Mouse (Mus musculus) heart, adult 18-20 months (tissue): ENCODE measurements around the gene Cdkn1a. TPM values are rescaled to one million over a fixed set of nuclear protein-coding genes. Genes with fewer than 3 reads are reported as not detected.
A peak's percentile ranks its signal among the peaks of the same experiment; 100 is the strongest.

Source experiments
- DNase-seq, 2 experiments: peaks; one replicate each; pipeline ENCODE4 v3.0.0; 2021 to 2022; ENCODE audit warnings: mixed read lengths in 1 of 2
- total RNA-seq, 2 experiments: library from RNA; stranded (reverse); gene quantifications; 2 replicates each; pipeline ENCODE4 v1.2.3; 2021

The Cdkn1a gene
- total RNA-seq, 2 experiments from 2014 or later: 101 to 149 TPM

DNA sequence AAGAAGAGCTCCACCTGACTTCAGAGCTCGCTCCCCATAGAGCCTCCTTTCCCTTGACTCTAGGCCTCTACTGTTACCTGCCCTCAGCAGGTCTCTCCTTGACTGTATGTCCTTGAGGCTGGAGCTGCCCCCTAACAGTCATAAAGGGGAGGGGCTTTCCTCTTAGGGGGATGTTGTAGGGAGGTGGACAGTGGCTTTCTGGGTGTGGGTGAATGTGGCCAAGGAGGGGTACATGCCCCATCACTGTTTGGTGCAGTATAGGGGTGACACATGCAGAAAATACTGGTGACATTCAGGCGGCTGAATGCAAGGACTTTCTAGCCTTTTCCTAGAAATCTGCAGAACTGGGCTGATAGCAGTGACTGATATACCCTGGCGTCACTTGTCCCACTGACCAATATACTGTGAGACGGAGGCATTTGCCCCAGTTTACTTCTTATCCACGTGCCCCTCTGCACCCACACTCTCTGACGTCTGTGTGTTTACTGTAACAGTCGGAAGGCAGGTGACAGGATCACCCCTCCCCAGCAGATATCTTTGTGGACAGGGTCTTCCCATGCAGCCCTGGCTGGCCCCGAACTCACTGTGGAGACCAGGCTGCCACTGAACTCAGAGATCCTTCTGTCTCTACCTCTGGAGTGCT is 26.4 kb downstream of the Cdkn1a start:
- DNase-seq: no peak

GRCm38 (mm10) chr17:29118057-29118456 is 27.3 kb downstream of the Cdkn1a start:
- no peak for DNase-seq

DNA sequence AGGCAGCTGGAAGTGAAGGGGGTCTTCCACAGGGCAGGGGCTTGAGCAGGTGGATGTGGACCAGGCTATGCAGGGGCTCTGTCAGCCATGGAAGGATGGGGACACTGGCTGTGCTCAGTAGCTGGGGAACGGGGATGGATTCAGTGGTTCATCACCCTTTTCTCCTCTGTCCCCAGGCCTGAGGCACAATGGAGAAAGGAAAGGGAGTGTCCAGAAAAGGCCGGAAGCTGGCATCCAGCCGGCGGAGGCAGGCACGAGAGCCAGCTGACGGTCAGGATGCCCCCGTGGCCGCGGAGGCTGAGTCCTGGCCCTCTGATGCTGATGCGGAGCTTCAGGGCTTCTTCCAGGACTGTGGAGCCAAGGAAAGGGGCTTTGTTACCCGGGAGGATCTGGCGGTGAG is 29.9 kb downstream of the Cdkn1a start:
- DNase-seq: peak in 1 of 2 experiments; percentile 29

- peak in 1 of 2 experiments; percentile 51 for DNase-seq
Observed at GRCm38 (mm10) chr17:29122817-29123216, 32.0 kb downstream of the Cdkn1a start.

- DNase-seq: no peak
Observed at GRCm38 (mm10) chr17:29123578-29124174, 32.9 kb downstream of the Cdkn1a start.

GRCm38 (mm10) chr17:29126561-29126960 is 35.8 kb downstream of the Cdkn1a start:
- no peak for DNase-seq

DNA sequence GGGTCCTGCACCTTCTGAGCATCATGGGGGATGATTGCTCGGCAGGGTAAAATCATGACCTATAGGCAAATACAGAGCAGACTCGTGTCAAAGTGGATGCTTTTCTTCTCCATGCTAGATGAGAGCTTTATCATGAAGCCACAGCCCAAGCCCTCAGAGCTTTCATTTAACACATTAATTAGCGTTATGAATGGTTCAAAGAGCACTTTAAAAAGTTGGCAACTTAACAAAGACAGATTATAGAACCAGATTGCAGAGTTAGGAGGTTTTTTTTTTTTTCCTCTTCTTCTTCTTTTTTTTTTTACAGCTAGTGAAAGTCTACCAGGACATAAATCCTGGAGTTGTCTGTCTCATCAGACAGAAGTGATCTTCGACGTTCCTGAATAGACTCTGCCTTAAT is 38.6 kb downstream of the Cdkn1a start:
- DNase-seq: no peak

DNA sequence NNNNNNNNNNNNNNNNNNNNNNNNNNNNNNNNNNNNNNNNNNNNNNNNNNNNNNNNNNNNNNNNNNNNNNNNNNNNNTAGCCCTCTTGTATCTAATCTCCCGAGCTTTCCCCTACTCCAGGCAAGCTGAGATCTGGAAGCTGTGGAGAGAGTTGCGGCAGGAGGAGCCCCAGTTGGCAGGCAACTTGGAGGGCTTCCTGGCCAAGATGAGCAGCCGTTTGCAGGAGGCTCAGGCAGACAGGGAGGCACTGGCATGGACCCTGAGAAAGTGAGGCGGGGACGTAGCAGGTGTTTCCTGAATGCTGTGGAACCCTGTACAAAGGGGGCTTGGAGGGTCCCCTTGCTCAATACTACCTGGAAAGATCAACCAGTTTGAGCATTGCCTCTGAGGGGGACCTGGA is 44.3 kb downstream of the Cdkn1a start:
- DNase-seq: no peak

DNA sequence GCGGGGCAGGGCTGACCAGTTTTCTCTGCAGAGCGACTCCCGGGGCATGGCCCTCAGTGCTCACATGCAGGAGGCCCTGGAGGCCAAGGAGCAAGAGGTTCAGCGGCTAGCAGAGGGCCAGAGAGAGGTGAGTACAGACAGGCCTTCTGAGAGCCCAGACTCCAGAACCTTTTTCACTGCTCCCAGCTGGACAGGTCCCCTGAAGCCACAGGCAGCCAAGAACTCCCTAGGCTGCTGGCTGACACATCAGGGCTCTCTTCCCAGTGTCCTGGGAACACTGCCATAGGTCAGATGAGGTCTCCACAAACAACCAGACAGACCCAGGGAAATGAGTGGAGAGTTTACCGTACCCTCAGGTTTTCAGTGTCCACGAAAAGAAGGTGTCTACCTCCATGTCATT is 45.5 kb downstream of the Cdkn1a start:
- peak; percentile 91 for DNase-seq

DNA sequence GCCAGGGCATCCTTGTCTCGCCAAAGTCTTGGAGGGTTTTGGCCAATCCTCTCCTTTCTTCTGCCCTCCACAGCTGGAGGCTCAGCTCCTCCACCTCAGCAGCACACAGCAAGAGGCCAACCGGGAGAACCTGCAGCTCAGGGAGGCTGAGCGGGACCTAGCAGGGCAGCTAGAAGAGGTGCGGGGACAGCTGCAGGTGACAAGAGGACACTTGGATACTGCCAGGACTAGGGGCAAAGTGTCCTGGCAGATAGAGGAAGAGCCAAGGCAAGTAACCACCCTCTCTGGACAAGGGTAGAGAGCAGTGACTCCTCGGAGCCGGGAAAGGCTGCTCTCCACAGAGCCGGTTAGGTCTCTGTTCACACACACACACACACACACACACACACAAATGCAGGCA is 47.1 kb downstream of the Cdkn1a start:
- DNase-seq: no peak

- no peak for DNase-seq
Observed at GRCm38 (mm10) chr17:29141577-29141976, 50.8 kb downstream of the Cdkn1a start.

DNA sequence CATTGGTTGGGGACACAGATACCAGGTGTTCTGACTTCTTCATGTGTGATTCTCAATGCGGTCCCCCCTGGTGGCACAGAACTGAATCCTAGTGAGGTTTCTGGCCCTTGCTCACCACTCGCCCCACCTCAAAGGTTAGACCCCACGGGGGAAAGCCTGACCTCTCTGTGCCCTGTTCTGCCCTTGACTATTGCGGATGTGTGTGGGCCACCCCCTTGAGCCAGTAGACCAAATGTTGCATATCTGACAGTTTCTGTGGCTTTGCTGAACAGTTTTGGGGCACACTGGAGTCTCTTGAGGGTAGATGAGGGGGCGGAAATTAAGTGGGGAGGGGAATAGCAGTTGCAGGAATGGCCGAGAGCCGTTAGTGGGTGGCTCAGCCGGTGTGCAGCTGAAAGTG is 52.5 kb downstream of the Cdkn1a start:
- DNase-seq: no peak

- no peak for DNase-seq
Observed at GRCm38 (mm10) chr17:29145101-29145500, 54.3 kb downstream of the Cdkn1a start.

- no peak for DNase-seq
Observed at GRCm38 (mm10) chr17:29147273-29147672, 56.5 kb downstream of the Cdkn1a start.

GRCm38 (mm10) chr17:29147773-29148172 is 57.0 kb downstream of the Cdkn1a start:
- DNase-seq: no peak

DNA sequence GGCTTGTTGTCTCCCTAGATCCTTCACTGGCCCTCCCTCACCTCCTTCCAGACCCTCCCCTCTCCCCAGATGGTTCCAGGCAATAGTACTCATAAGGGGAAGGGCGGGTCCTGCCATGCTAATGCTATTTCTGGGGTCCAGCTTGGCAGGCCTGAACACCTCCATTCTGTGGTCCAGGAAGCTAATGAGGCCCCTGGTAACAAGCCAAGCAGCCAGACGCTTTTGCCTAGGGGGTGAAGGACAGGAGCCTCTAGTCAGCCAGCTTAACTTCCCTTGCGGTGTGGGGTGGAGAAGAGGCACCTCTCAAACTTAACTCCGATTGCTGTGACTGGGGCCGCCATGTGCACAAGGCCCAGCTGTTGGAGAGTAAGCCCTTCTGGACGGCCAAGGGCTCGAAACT is 59.0 kb downstream of the Cdkn1a start:
- DNase-seq: no peak

Other genes starting within 250 kb of the Cdkn1a start
- not detected for gene Pnpla1, start 232.6 kb upstream of the Cdkn1a start, total RNA-seq
- gene 4930539E08Rik, start 175.7 kb upstream of the Cdkn1a start, total RNA-seq: under 1 TPM in 1 of 2 experiments, not detected in 1; 0.08 TPM
- gene Pxt1, start 147.1 kb upstream of the Cdkn1a start, total RNA-seq: not detected
- 10 to 100 TPM; 40.9 to 52.6 TPM for gene Kctd20, start 139.0 kb upstream of the Cdkn1a start, total RNA-seq
- 10 to 100 TPM; 22.0 to 28.8 TPM for gene Stk38, start 83.0 kb upstream of the Cdkn1a start, total RNA-seq
- 10 to 100 TPM; 74.9 to 89.9 TPM for gene Srsf3, start 58.3 kb upstream of the Cdkn1a start, total RNA-seq
- under 1 TPM in 1 of 2 experiments, not detected in 1; 0.69 TPM for gene Rab44, start 23.2 kb downstream of the Cdkn1a start, total RNA-seq
- gene Cpne5, start 147.2 kb downstream of the Cdkn1a start, total RNA-seq: 1 to 10 TPM; 3.9 to 5.0 TPM
- 10 to 100 TPM; 34.9 to 36.5 TPM for gene Ppil1, start 173.2 kb downstream of the Cdkn1a start, total RNA-seq
- gene BC004004, start 177.8 kb downstream of the Cdkn1a start, total RNA-seq: 100 to 1,000 TPM; 297 to 354 TPM
- 10 to 100 TPM; 22.7 to 29.1 TPM for gene Pi16, start 226.7 kb downstream of the Cdkn1a start, total RNA-seq